In genomic region chr6:112281935-112282334, GRCm38 (mm10) we compare ENCODE assay signal across 24 mouse cellular contexts. TPM values are rescaled to one million over a fixed set of nuclear protein-coding genes. Genes with fewer than 3 reads are reported as not detected.
A peak's percentile ranks its signal among the peaks of the same experiment; 100 is the strongest.
DNase-seq lines count a peak whose midpoint lies in the region; ATAC-seq and TF ChIP-seq lines count a peak whose summit lies in the region.
"Had no signal": no experiment of that assay in that cellular context is flagged by ENCODE, and none has a peak within 500 bp of the region (broad histone marks: within the 10 kb centered on the region; RNA-seq: fewer than 3 reads in every experiment).

No protein-coding gene starts in this region.

- H3K27ac ChIP-seq in midbrain, embryonic 11.5 days (ENCODE audit: low read depth, low read length), result no peak overlapping the region
- no peak overlapping the region for H3K27ac ChIP-seq in midbrain, embryonic 10.5 days (replicated peaks)
- no peak overlapping the region for H3K27ac ChIP-seq in lung, postnatal 0 days (ENCODE audit: low read length)
- H3K27ac ChIP-seq: heart, adult 2 months; heart, embryonic 10.5 days; heart, embryonic 13.5 days; hindbrain, embryonic 12.5 days; hindbrain, embryonic 15.5 days had no signal

- POLR2A ChIA-PET in Patski (lab: Charles Lee), result interaction anchor here (0.7 kb wide), 1 partner anchor 72 kb away, joined by 3 read pairs; no protein-coding TSS in a partner anchor

- in situ Hi-C loops in Patski (cut with MboI; ENCODE audit: low pct_unique_long_range_greater_than_20kb), result loop anchor here (5.0 kb wide), 1 partner anchor 35 kb away; no protein-coding TSS in a partner anchor

- peak; percentile 24 for DNase-seq in adrenal gland, adult 2 months
- no peak for DNase-seq in adrenal gland, postnatal 36 days
- DNase-seq in midbrain, embryonic 11.5 days (ENCODE audit: low spot score, missing footprints), result peak; percentile 21
- no peak for DNase-seq in midbrain, embryonic 10.5 days (ENCODE audit: low spot score)
- DNase-seq in Patski (ENCODE audit: low read depth, low spot score), result no peak
- no peak for DNase-seq in heart, postnatal 36 days
- DNase-seq in lung, postnatal 0 days (ENCODE audit: low spot score), result no peak
- DNase-seq in neural tube, embryonic 10.5 days (ENCODE audit: extremely low spot score, low spot score), result no peak
- DNase-seq: adrenal gland, adult 8-10 months; adrenal gland, postnatal 25 days; cerebellum, adult 18-20 months; cerebellum, adult 9-10 months; cerebellum, postnatal 14 days; forebrain, postnatal 0 days; gastrocnemius, postnatal 10 days; gastrocnemius, postnatal 36 days; heart, adult 2 months; heart, postnatal 14 days had no signal

- ATAC-seq in midbrain, embryonic 11.5 days (ENCODE audit: low FRiP score), result no peak
- peak; percentile 52 for ATAC-seq in Patski
- ATAC-seq in lung, postnatal 0 days, result no peak
- ATAC-seq: forebrain, embryonic 14.5 days; forebrain, postnatal 0 days had no signal

- WGBS in midbrain, embryonic 11.5 days, result 92% methylated on average over 2 of the region's 2 CpGs
- WGBS in midbrain, embryonic 10.5 days, result 90% methylated on average over 2 of the region's 2 CpGs
- WGBS in lung, postnatal 0 days, result 76% methylated on average over 2 of the region's 2 CpGs

- no peaks in the 10 kb centered on the region for H3K27me3 ChIP-seq in midbrain, embryonic 11.5 days (ENCODE audit: control insufficient read depth, insufficient read depth, low read length)
- H3K27me3 ChIP-seq in midbrain, embryonic 10.5 days (ENCODE audit: low read depth, poor library complexity, severe bottlenecking), result no peaks in the 10 kb centered on the region; the same call in 1 of the 2 replicates
- no peaks in the 10 kb centered on the region for H3K27me3 ChIP-seq in Patski
- H3K27me3 ChIP-seq in lung, postnatal 0 days (replicated peaks; ENCODE audit: insufficient read depth, low read length), result no peaks in the 10 kb centered on the region
- H3K27me3 ChIP-seq: heart, embryonic 13.5 days; hindbrain, embryonic 12.5 days; hindbrain, embryonic 15.5 days had no signal

- CTCF ChIA-PET in Patski (lab: Charles Lee), result interaction anchor here (1.2 to 2.8 kb wide), 3 partner anchors 10 to 77 kb away, joined by 3 to 14 read pairs (median 4); no protein-coding TSS in a partner anchor

- no peak for TF ChIP-seq CTCF in Patski (IDR thresholded peaks at IDR 0.05)
- TF ChIP-seq CTCF in lung, postnatal 0 days (IDR thresholded peaks at IDR 0.05), result no peak

- TF ChIP-seq EP300 in lung, postnatal 0 days (IDR thresholded peaks at IDR 0.05), result no peak

- no peaks in the 10 kb centered on the region for H3K36me3 ChIP-seq in midbrain, embryonic 11.5 days (ENCODE audit: control insufficient read depth, insufficient read depth, low read length)
- H3K36me3 ChIP-seq in midbrain, embryonic 10.5 days, result no peaks in the 10 kb centered on the region
- no peaks in the 10 kb centered on the region for H3K36me3 ChIP-seq in lung, postnatal 0 days (ENCODE audit: insufficient read depth, low read length)
- H3K36me3 ChIP-seq: hindbrain, embryonic 12.5 days; hindbrain, embryonic 15.5 days had no signal

- H3K9ac ChIP-seq in midbrain, embryonic 11.5 days (ENCODE audit: low read length), result no peak overlapping the region
- no peak overlapping the region for H3K9ac ChIP-seq in lung, postnatal 0 days (replicated peaks; ENCODE audit: low read depth)
- H3K9ac ChIP-seq: forebrain, postnatal 0 days; heart, embryonic 13.5 days; hindbrain, embryonic 12.5 days; hindbrain, embryonic 15.5 days had no signal

- H3K9me3 ChIP-seq in midbrain, embryonic 11.5 days (ENCODE audit: control insufficient read depth, low read length), result no peaks in the 10 kb centered on the region
- H3K9me3 ChIP-seq in midbrain, embryonic 10.5 days (replicated peaks), result no peaks in the 10 kb centered on the region
- no peaks in the 10 kb centered on the region for H3K9me3 ChIP-seq in lung, postnatal 0 days (ENCODE audit: low read length)
- H3K9me3 ChIP-seq: heart, embryonic 10.5 days; hindbrain, embryonic 12.5 days; hindbrain, embryonic 15.5 days had no signal

- no peaks in the 10 kb centered on the region for H3K4me1 ChIP-seq in midbrain, embryonic 11.5 days (ENCODE audit: control insufficient read depth, insufficient read depth, low read length)
- no peaks in the 10 kb centered on the region for H3K4me1 ChIP-seq in midbrain, embryonic 10.5 days
- no peaks in the 10 kb centered on the region for H3K4me1 ChIP-seq in lung, postnatal 0 days (ENCODE audit: insufficient read depth, low read depth, low read length)
- H3K4me1 ChIP-seq: heart, embryonic 10.5 days; hindbrain, embryonic 12.5 days; hindbrain, embryonic 15.5 days had no signal

- H3K4me3 ChIP-seq in midbrain, embryonic 11.5 days (ENCODE audit: low read depth, low read length), result no peak overlapping the region
- no peak overlapping the region for H3K4me3 ChIP-seq in midbrain, embryonic 10.5 days
- no peak overlapping the region for H3K4me3 ChIP-seq in lung, postnatal 0 days (ENCODE audit: low read depth, low read length)
- H3K4me3 ChIP-seq: heart, adult 2 months; heart, embryonic 10.5 days; heart, embryonic 13.5 days; hindbrain, embryonic 12.5 days; hindbrain, embryonic 15.5 days had no signal

- H3K4me2 ChIP-seq in midbrain, embryonic 11.5 days, result no peak overlapping the region
- no peak overlapping the region for H3K4me2 ChIP-seq in lung, postnatal 0 days (replicated peaks; ENCODE audit: low read depth, low read length)
- H3K4me2 ChIP-seq: heart, embryonic 13.5 days; hindbrain, embryonic 12.5 days; hindbrain, embryonic 15.5 days had no signal

- intact Hi-C loops in heart, postnatal 36 days (cut with DNase I), result no loop called here

RNA-seq across cellular contexts. Expression of gene Lmcd1, which starts 8.4 kb away (rescaled TPM):
- total RNA-seq in adrenal gland, adult 2 months (2021), result 10 to 100 TPM in 1 of 2 experiments, 1 to 10 TPM in 1; 8.3 to 10.5 TPM
- polyA plus RNA-seq in adrenal gland, adult 2 months (2012; rRNA removed), result 6.4 and 8.1 TPM in 2 replicates
- total RNA-seq in adrenal gland, postnatal 36 days (2021), result 1 to 10 TPM; 5.2 to 8.4 TPM
- polyA plus RNA-seq in midbrain, embryonic 11.5 days (2014; fragmentation: Nextera tagmentation; extraction: Ambion mirVana), result 3.0 and 3.8 TPM in 2 replicates
- polyA plus RNA-seq in midbrain, embryonic 10.5 days (2016; fragmentation: Nextera tagmentation; extraction: Ambion mirVana), result 0.95 and 1.8 TPM in 2 replicates
- 16.4 TPM for polyA plus RNA-seq in Patski (2021)
- total RNA-seq in heart, postnatal 36 days (2021), result 10 to 100 TPM; 39.9 to 42.3 TPM
- polyA plus RNA-seq in lung, postnatal 0 days (2015; fragmentation: Nextera tagmentation; extraction: Ambion mirVana), result 64.9 and 69.3 TPM in 2 replicates
- total RNA-seq: granulocyte monocyte progenitor cell, adult 5-6 weeks had no signal

Comparison
In these comparisons a context has a peak if more than half of its experiments do, and no peak if none do; other contexts are left out.
1. DNase-seq: peak in adrenal gland, adult 2 months (single experiment) and midbrain, embryonic 11.5 days (single experiment); none in adrenal gland, postnatal 36 days (0 of 2), midbrain, embryonic 10.5 days (single experiment), Patski (single experiment), heart, postnatal 36 days (0 of 2), lung, postnatal 0 days (single experiment) and neural tube, embryonic 10.5 days (single experiment).